Mouse (Mus musculus): Measurements from ENCODE around the gene Ddx23. TPM values are rescaled to one million over a fixed set of nuclear protein-coding genes. Genes with fewer than 3 reads are reported as not detected.

Gene Ddx23
- polyA plus RNA-seq, 1 experiment from 2014 or later, result 10.0 TPM

GRCm38 (mm10) chr15:98676471-98676870 lies 13.8 kb upstream of the Ddx23 start:
- H3K4me2 ChIP-seq (ENCODE audit: low read depth, low read length), result peak overlapping the region; percentile 58
- no peak overlapping the region for H3K27ac ChIP-seq (ENCODE audit: low read length)
- 4% methylated on average over 9 of the region's 9 CpGs for WGBS (ENCODE audit: insufficient replicate concordance)
- ATAC-seq (ENCODE audit: low read depth), result no peak
- H3K27me3 ChIP-seq (ENCODE audit: control insufficient read depth, insufficient read depth, low read depth, low read length), result peaks cover 48% of the 10 kb centered on the region
- H3K9me3 ChIP-seq (replicated peaks; ENCODE audit: control insufficient read depth, low read length), result no peaks in the 10 kb centered on the region
- peak overlapping the region; percentile 44 for H3K4me3 ChIP-seq (ENCODE audit: low read depth, low read length)
- no peaks in the 10 kb centered on the region for H3K36me3 ChIP-seq (ENCODE audit: control insufficient read depth, insufficient read depth)
- no peak overlapping the region for H3K9ac ChIP-seq (ENCODE audit: low read depth, low read length)
- H3K4me1 ChIP-seq (ENCODE audit: control insufficient read depth, low read depth, low read length), result no peaks in the 10 kb centered on the region

- Histone ChIP-seq H3K27ac (ENCODE audit: low read length) (no peak overlapping the region), H3K4me2 (ENCODE audit: low read depth, low read length) (no peak overlapping the region), H3K36me3 (ENCODE audit: control insufficient read depth, insufficient read depth) (no peaks in the 10 kb centered on the region), H3K4me1 (ENCODE audit: control insufficient read depth, low read depth, low read length) (no peaks in the 10 kb centered on the region), H3K4me3 (ENCODE audit: low read depth, low read length) (peak overlapping the region; percentile 0; the same call in 1 of the 2 replicates), H3K9me3 (replicated peaks; ENCODE audit: control insufficient read depth, low read length) (no peaks in the 10 kb centered on the region), H3K27me3 (ENCODE audit: control insufficient read depth, insufficient read depth, low read depth, low read length) (peaks cover 48% of the 10 kb centered on the region), H3K9ac (ENCODE audit: low read depth, low read length) (no peak overlapping the region)
- WGBS (ENCODE audit: insufficient replicate concordance), result 7% methylated on average over 14 of the region's 14 CpGs
- no peak for ATAC-seq (ENCODE audit: low read depth)
Measured at GRCm38 (mm10) chr15:98675634-98676250, 13.0 kb upstream of the Ddx23 start.

GRCm38 (mm10) chr15:98674994-98675545 lies 12.4 kb upstream of the Ddx23 start:
- H3K9me3 ChIP-seq (replicated peaks; ENCODE audit: control insufficient read depth, low read length), result no peaks in the 10 kb centered on the region
- H3K4me3 ChIP-seq (ENCODE audit: low read depth, low read length), result no peak overlapping the region
- H3K9ac ChIP-seq (ENCODE audit: low read depth, low read length), result no peak overlapping the region
- peaks cover 48% of the 10 kb centered on the region for H3K27me3 ChIP-seq (ENCODE audit: control insufficient read depth, insufficient read depth, low read depth, low read length)
- no peak overlapping the region for H3K4me2 ChIP-seq (ENCODE audit: low read depth, low read length)
- no peaks in the 10 kb centered on the region for H3K4me1 ChIP-seq (ENCODE audit: control insufficient read depth, low read depth, low read length)
- H3K36me3 ChIP-seq (ENCODE audit: control insufficient read depth, insufficient read depth), result no peaks in the 10 kb centered on the region
- WGBS (ENCODE audit: insufficient replicate concordance), result 28% methylated on average over 11 of the region's 11 CpGs
- H3K27ac ChIP-seq (ENCODE audit: low read length), result no peak overlapping the region
- ATAC-seq (ENCODE audit: low read depth), result no peak

- H3K4me1 ChIP-seq (ENCODE audit: control insufficient read depth, low read depth, low read length), result no peaks in the 10 kb centered on the region
- no peak overlapping the region for H3K9ac ChIP-seq (ENCODE audit: low read depth, low read length)
- WGBS (ENCODE audit: insufficient replicate concordance), result 25% methylated on average over 7 of the region's 7 CpGs
- no peak overlapping the region for H3K27ac ChIP-seq (ENCODE audit: low read length)
- H3K27me3 ChIP-seq (ENCODE audit: control insufficient read depth, insufficient read depth, low read depth, low read length), result peaks cover 48% of the 10 kb centered on the region
- H3K4me2 ChIP-seq (ENCODE audit: low read depth, low read length), result no peak overlapping the region
- no peaks in the 10 kb centered on the region for H3K36me3 ChIP-seq (ENCODE audit: control insufficient read depth, insufficient read depth)
- H3K4me3 ChIP-seq (ENCODE audit: low read depth, low read length), result no peak overlapping the region
- ATAC-seq (ENCODE audit: low read depth), result no peak
- no peaks in the 10 kb centered on the region for H3K9me3 ChIP-seq (replicated peaks; ENCODE audit: control insufficient read depth, low read length)
Measured at GRCm38 (mm10) chr15:98674284-98674993, 11.7 kb upstream of the Ddx23 start.

GRCm38 (mm10) chr15:98673732-98674131 lies 11.0 kb upstream of the Ddx23 start:
- no peaks in the 10 kb centered on the region for H3K36me3 ChIP-seq (ENCODE audit: control insufficient read depth, insufficient read depth)
- no peaks in the 10 kb centered on the region for H3K9me3 ChIP-seq (replicated peaks; ENCODE audit: control insufficient read depth, low read length)
- no peak overlapping the region for H3K4me3 ChIP-seq (ENCODE audit: low read depth, low read length)
- H3K27ac ChIP-seq (ENCODE audit: low read length), result no peak overlapping the region
- no peaks in the 10 kb centered on the region for H3K4me1 ChIP-seq (ENCODE audit: control insufficient read depth, low read depth, low read length)
- no peak overlapping the region for H3K9ac ChIP-seq (ENCODE audit: low read depth, low read length)
- WGBS (ENCODE audit: insufficient replicate concordance), result 70% methylated on average over 7 of the region's 7 CpGs
- H3K27me3 ChIP-seq (ENCODE audit: control insufficient read depth, insufficient read depth, low read depth, low read length), result peaks cover 44% of the 10 kb centered on the region
- no peak for ATAC-seq (ENCODE audit: low read depth)
- H3K4me2 ChIP-seq (ENCODE audit: low read depth, low read length), result no peak overlapping the region

GRCm38 (mm10) chr15:98672592-98672991 lies 9.9 kb upstream of the Ddx23 start:
- no peak overlapping the region for H3K4me2 ChIP-seq (ENCODE audit: low read depth, low read length)
- H3K4me3 ChIP-seq (ENCODE audit: low read depth, low read length), result no peak overlapping the region
- 36% methylated on average over 4 of the region's 4 CpGs for WGBS (ENCODE audit: insufficient replicate concordance)
- no peaks in the 10 kb centered on the region for H3K9me3 ChIP-seq (replicated peaks; ENCODE audit: control insufficient read depth, low read length)
- H3K27me3 ChIP-seq (ENCODE audit: control insufficient read depth, insufficient read depth, low read depth, low read length), result peaks cover 38% of the 10 kb centered on the region
- no peak for ATAC-seq (ENCODE audit: low read depth)
- H3K4me1 ChIP-seq (ENCODE audit: control insufficient read depth, low read depth, low read length), result no peaks in the 10 kb centered on the region
- H3K27ac ChIP-seq (ENCODE audit: low read length), result no peak overlapping the region
- H3K36me3 ChIP-seq (ENCODE audit: control insufficient read depth, insufficient read depth), result no peaks in the 10 kb centered on the region
- H3K9ac ChIP-seq (ENCODE audit: low read depth, low read length), result no peak overlapping the region

- no peak overlapping the region for H3K4me2 ChIP-seq (ENCODE audit: low read depth, low read length)
- H3K36me3 ChIP-seq (ENCODE audit: control insufficient read depth, insufficient read depth), result peaks cover under 1% of the 10 kb centered on the region; the same call in 1 of the 2 replicates
- no peak overlapping the region for H3K9ac ChIP-seq (ENCODE audit: low read depth, low read length)
- peaks cover 6% of the 10 kb centered on the region for H3K4me1 ChIP-seq (ENCODE audit: control insufficient read depth, low read depth, low read length)
- no peaks in the 10 kb centered on the region for H3K9me3 ChIP-seq (replicated peaks; ENCODE audit: control insufficient read depth, low read length)
- no peak overlapping the region for H3K27ac ChIP-seq (ENCODE audit: low read length)
- no peak overlapping the region for H3K4me3 ChIP-seq (ENCODE audit: low read depth, low read length)
- no peaks in the 10 kb centered on the region for H3K27me3 ChIP-seq (ENCODE audit: control insufficient read depth, insufficient read depth, low read depth, low read length)
- WGBS (ENCODE audit: insufficient replicate concordance), result 66% methylated on average over 11 of the region's 11 CpGs
- ATAC-seq (ENCODE audit: low read depth), result no peak
Measured at GRCm38 (mm10) chr15:98664042-98664907, 1.6 kb upstream of the Ddx23 start.

GRCm38 (mm10) chr15:98662198-98662566 lies 512 bp downstream of the Ddx23 start:
- Histone ChIP-seq H3K4me3 (ENCODE audit: low read depth, low read length) (peak overlapping the region; percentile 81), H3K27ac (ENCODE audit: low read length) (peak overlapping the region; percentile 87), H3K4me2 (ENCODE audit: low read depth, low read length) (peak overlapping the region; percentile 80), H3K4me1 (ENCODE audit: control insufficient read depth, low read depth, low read length) (peaks cover 6% of the 10 kb centered on the region), H3K27me3 (ENCODE audit: control insufficient read depth, insufficient read depth, low read depth, low read length) (no peaks in the 10 kb centered on the region), H3K36me3 (ENCODE audit: control insufficient read depth, insufficient read depth) (peaks cover 21% of the 10 kb centered on the region), H3K9me3 (replicated peaks; ENCODE audit: control insufficient read depth, low read length) (no peaks in the 10 kb centered on the region), H3K9ac (ENCODE audit: low read depth, low read length) (peak overlapping the region; percentile 87)
- ATAC-seq (ENCODE audit: low read depth), result peak; percentile 33
- whole genome bisulfite sequencing (ENCODE audit: insufficient replicate concordance), result under 1% methylated on average over 14 of the region's 14 CpGs

All from liver, embryonic 16.5 days (tissue).